Mouse (Mus musculus) G1E (cell line): ENCODE results near the gene Cul7. TPM values are rescaled to one million over a fixed set of nuclear protein-coding genes. Genes with fewer than 3 reads are reported as not detected.

ENCODE experiments used
- ATAC-seq: 2 replicates; pipeline ENCODE4 v1.8.0; 2016; ENCODE audit warnings: mild to moderate bottlenecking; ENCODE audit not compliant: insufficient number of reproducible peaks, poor library complexity, low FRiP score, severe bottlenecking; ENCODE audit errors: extremely low read depth
- DNase-seq: peaks from one replicate; pipeline ENCODE4 v3.0.0; 2012; ENCODE audit warnings: low spot score
- H3K27me3 ChIP-seq: 2 replicates; pipeline ENCODE4 v1.6.1; 2012; ENCODE audit warnings: mild to moderate bottlenecking, low read length, inconsistent platforms; ENCODE audit not compliant: insufficient read depth
- H3K36me3 ChIP-seq: replicated peaks from 2 replicates; pipeline ENCODE3; 2012; ENCODE audit warnings: mild to moderate bottlenecking, inconsistent platforms
- H3K4me1 ChIP-seq: 2 replicates; pipeline ENCODE4 v1.6.1; 2012; ENCODE audit warnings: low read depth, low read length, inconsistent platforms, mixed read lengths; ENCODE audit not compliant: insufficient read depth
- H3K4me3 ChIP-seq: 2 replicates; pipeline ENCODE4 v1.5.1; 2012; ENCODE audit warnings: low read depth, mild to moderate bottlenecking, inconsistent platforms, low read length, moderate library complexity, mixed read lengths
- H3K9me3 ChIP-seq: replicated peaks from 2 replicates; pipeline ENCODE4 v1.6.1; 2012; ENCODE audit warnings: inconsistent platforms
- CTCF ChIP-seq: IDR thresholded peaks from 2 replicates; pipeline ENCODE4 v1.5.1; 2012; ENCODE audit warnings: low read depth, low read length, inconsistent platforms, mixed read lengths
- GATA1 ChIP-seq: IDR thresholded peaks from 2 replicates; pipeline ENCODE4 v1.6.1; 2012; ENCODE audit warnings: borderline replicate concordance, low read length, inconsistent platforms, mixed read lengths
- GATA2 ChIP-seq: IDR thresholded peaks from 2 replicates; pipeline ENCODE4 v1.6.1; 2012; ENCODE audit warnings: low read depth, low read length, inconsistent platforms, borderline replicate concordance
- POLR2AphosphoS5 ChIP-seq: IDR thresholded peaks from 2 replicates; pipeline ENCODE4 v1.6.1; 2012; ENCODE audit warnings: low read depth, low read length, inconsistent platforms; ENCODE audit not compliant: insufficient replicate concordance
- TAL1 ChIP-seq: conservative IDR thresholded peaks from 2 replicates; pipeline ENCODE4 v1.6.1; 2012; ENCODE audit warnings: low read depth, low read length, inconsistent platforms, mixed read lengths
- polyA plus RNA-seq: library from polyadenylated mRNA; stranded (reverse); fragments of >175 nt; gene quantifications from 2 replicates; pipeline ENCODE4 v1.2.3, GENCODE M21; 2012
- total RNA-seq, 2 experiments: library from RNA; stranded (forward) in 1 of 2; stranded (reverse) in 1 of 2; fragments of 200-1000 nt in 1 of 2; fragments of >200 nt in 1 of 2; fragmentation: Nextera tagmentation in 1 of 2; gene quantifications; 2 replicates each; pipeline ENCODE4 v1.2.3; 2014 to 2017

The Cul7 gene
- total and polyA plus RNA-seq, 3 experiments: 27.4 to 136 (median 44.1) TPM

- DNase-seq (peak; percentile 96), ATAC-seq (peak; percentile 95)
- Histone ChIP-seq H3K27me3 (no peaks in the 10 kb centered on the region), H3K4me3 (peak within 1 kb of the TSS; percentile 77), H3K36me3 (peaks cover 88% of the 10 kb centered on the region), H3K4me1 (peaks cover 58% of the 10 kb centered on the region), H3K9me3 (no peaks in the 10 kb centered on the region)
- TF ChIP-seq POLR2AphosphoS5 (no peak), TAL1 (no peak), CTCF (no peak), GATA2 (no peak), GATA1 (no peak)
These were observed 23.9 kb downstream of the Cul7 start, which contains the start of gene Rrp36 for GRCm38 (mm10) chr17:46673850-46674529. Rrp36 (minus strand) TSS chr17:46674352.

DNA sequence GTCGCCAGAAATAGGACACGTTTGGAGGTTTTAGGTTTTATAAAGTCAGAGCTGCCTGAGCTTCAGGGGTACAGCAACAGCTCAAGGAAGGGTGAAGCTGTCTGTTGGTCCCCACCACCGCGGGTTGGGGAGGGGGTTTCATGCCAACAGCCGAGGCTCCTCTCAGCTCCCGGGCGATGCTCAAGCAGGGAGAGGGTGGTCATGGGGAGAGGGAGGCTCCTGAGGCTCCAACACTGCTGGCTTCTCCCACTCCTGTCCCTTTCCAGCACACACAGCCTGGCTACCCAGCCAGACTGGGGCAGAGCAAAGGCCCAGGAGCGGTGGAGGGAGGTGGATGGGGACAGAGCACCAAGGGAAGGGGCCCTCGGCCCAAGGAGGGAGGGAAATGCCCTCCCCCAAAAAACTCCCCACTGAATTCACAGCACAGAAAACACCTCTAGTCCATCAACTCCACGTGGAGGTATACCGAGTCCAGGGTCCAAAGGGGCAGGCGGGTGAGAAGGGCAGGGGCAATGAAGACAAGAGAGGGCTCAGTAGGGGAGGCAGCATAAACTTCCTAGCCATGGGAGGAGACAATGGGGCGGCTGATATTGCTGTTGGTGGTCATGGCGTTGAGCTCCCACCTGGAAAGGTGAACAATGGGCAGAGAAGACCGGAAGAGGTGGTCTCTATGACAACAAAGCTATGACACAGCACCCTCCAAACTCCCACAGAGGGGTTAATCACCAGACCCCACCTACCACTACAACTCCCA, 24.6 kb downstream of the Cul7 start:
- DNase-seq (no peak), ATAC-seq (no peak)

GRCm38 (mm10) chr17:46678416-46678815, 28.3 kb downstream of the Cul7 start, which contains the start of gene Mea1:
Mea1 (plus strand) TSS chr17:46678793.
- no peaks in the 10 kb centered on the region for H3K27me3 ChIP-seq
- peak within 1 kb of the TSS; percentile 87 for H3K4me3 ChIP-seq
- TF ChIP-seq POLR2AphosphoS5: no peak
- DNase-seq (no peak), ATAC-seq (no peak)
- no peaks in the 10 kb centered on the region for H3K9me3 ChIP-seq
- H3K36me3 ChIP-seq: peaks cover 68% of the 10 kb centered on the region
- peaks cover 63% of the 10 kb centered on the region for H3K4me1 ChIP-seq

More for the DNA sequence above, 24.6 kb downstream of the Cul7 start:
- Histone ChIP-seq H3K27me3 (no peaks in the 10 kb centered on the region), H3K4me3 (peak overlapping the region; percentile 77), H3K4me1 (peaks cover 64% of the 10 kb centered on the region), H3K36me3 (peaks cover 83% of the 10 kb centered on the region), H3K9me3 (no peaks in the 10 kb centered on the region)
- TF ChIP-seq GATA1 (no peak), TAL1 (no peak), POLR2AphosphoS5 (no peak), CTCF (no peak), GATA2 (no peak)

GRCm38 (mm10) chr17:46678911-46679310, 28.8 kb downstream of the Cul7 start:
- TF ChIP-seq POLR2AphosphoS5: no peak
- no peak for TF ChIP-seq GATA1
- TF ChIP-seq GATA2: no peak
- TF ChIP-seq TAL1: no peak
- TF ChIP-seq CTCF: no peak
- Histone ChIP-seq H3K27me3 (no peaks in the 10 kb centered on the region), H3K4me1 (peaks cover 63% of the 10 kb centered on the region), H3K9me3 (no peaks in the 10 kb centered on the region), H3K36me3 (peaks cover 73% of the 10 kb centered on the region), H3K4me3 (peak overlapping the region; percentile 87; the same call in 1 of the 2 replicates)
- ATAC-seq (no peak), DNase-seq (no peak)

DNA sequence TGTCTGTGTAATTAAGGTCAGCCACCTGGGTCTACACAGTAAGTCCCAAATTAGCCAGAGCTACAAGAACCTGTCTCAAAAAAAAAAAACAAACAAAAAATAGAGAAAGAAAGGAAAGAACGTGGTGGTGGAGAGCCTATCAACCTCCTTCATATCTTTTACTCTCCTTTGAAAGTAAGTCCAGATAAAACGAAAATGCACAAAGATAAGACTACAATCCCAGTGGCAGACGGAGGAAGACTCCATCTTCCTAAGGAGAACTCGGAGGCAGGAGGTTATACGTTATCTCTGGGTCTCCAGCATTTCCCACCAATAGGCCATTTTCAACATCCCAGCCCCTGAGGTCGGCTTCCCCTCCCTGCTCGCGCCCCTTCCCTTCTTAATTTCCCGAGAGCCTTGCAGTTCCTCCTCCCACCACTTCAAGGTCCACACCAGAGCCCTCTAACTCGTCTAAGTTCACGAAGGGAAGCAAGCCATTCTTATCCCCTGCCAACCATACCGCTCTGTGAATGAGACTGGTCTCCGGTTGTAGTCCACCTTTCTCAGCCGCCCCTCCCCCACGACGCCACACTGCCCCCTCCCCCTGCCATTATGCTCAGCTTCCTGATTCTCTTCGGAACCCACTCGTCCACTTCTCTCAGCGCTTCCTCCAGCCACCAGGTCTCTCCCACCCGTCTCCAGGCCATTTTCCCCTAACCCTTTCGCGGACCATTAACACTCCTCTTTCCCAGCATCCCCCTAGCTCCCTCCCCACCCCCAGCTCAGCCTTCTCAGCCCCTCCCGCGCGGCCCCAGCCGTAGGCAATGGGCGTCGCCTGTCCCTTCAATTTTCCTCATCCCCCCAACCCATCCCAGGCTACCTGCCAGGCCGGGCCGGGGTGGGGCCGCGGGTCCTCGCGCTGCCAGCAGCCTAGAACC, 30.0 kb downstream of the Cul7 start:
- peaks cover 76% of the 10 kb centered on the region for H3K36me3 ChIP-seq
- H3K9me3 ChIP-seq: no peaks in the 10 kb centered on the region
- ATAC-seq (no peak), DNase-seq (peak; percentile 53)
- peaks cover 57% of the 10 kb centered on the region for H3K4me1 ChIP-seq
- no peaks in the 10 kb centered on the region for H3K27me3 ChIP-seq
- TF ChIP-seq POLR2AphosphoS5: no peak
- TF ChIP-seq TAL1: no peak
- TF ChIP-seq GATA2: no peak
- no peak; the same call in 1 of the 2 replicates for TF ChIP-seq CTCF
- TF ChIP-seq GATA1: no peak
- H3K4me3 ChIP-seq: peak overlapping the region; percentile 87
